ENCODE assay signal across 8 mouse cellular contexts in the genomic region with DNA sequence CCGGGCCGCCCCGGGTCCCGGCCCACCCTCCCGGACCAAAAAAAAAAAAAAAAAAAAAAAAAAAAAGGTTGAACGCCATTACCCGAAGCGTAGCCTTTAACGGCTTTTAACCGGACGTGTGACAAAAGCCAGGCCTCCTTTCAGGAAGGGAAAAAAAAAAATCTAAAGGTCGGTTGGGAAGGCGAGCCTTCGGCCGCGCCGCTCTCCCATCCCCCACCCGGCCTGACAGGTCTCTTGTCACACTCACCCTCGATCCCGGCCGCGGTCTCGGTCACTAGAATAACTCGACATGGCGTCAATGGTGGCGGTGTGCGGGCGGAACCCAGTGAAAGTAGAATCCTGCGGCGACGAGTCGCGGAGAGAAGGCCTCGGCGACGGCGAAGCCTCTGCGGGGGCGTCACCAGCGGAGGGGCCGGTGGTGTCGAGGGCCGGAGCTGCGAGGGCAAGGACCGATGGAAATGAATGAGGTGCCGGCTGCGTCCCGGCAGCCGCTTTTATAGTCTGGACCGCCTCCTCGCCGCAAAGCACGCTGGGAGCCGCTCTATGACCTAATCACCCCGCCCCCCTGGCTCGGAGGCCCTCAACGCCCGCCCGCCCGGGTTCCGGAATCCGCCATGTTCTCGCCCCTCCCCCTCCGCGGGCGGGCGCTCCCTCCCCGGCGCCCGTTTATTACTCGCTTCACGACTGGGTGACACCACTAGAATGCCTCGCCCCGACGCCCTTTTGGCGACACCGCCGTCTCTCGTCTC. TPM values are rescaled to one million over a fixed set of nuclear protein-coding genes. Genes with fewer than 3 reads are reported as not detected.
DNase-seq lines count a peak whose midpoint lies in the region; ATAC-seq lines count a peak whose summit lies in the region.

No protein-coding gene starts in this region.

- under 1% methylated on average over 73 of the region's 79 CpGs for WGBS in lung, embryonic 15.5 days

- H3K9ac ChIP-seq in lung, embryonic 15.5 days, result peak overlapping the region; percentile 92

- H3K27me3 ChIP-seq in lung, embryonic 15.5 days, result no peaks in the 10 kb centered on the region

- peaks cover 31% of the 10 kb centered on the region for H3K4me1 ChIP-seq in lung, embryonic 15.5 days

- no peaks in the 10 kb centered on the region for H3K9me3 ChIP-seq in lung, embryonic 15.5 days

- H3K36me3 ChIP-seq in lung, embryonic 15.5 days, result peaks cover 39% of the 10 kb centered on the region

- peak; percentile 99 for DNase-seq in Muller cell, postnatal 12 days (ENCODE audit: inconsistent ontology term)
- DNase-seq in cerebellum, adult 8-10 months, result peak; percentile 99
- DNase-seq in forelimb bud, embryonic 11.5 days (ENCODE audit: low read depth, low spot score), result peak; percentile 96
- peak; percentile 97 for DNase-seq in layer of hippocampus, adult 9-10 months (ENCODE audit: low spot score)
- peak; percentile 99 for DNase-seq in ovary, postnatal 10 days (ENCODE audit: low spot score)
- peak; percentile 98 to 100 for DNase-seq in thymus, postnatal 10 days (ENCODE audit: low spot score in 2 of 2)

- peak overlapping the region; percentile 99 for H3K27ac ChIP-seq in lung, embryonic 15.5 days

- peak overlapping the region; percentile 71 for H3K4me3 ChIP-seq in lung, embryonic 15.5 days

- peak; percentile 52 to 68 for ATAC-seq in hematopoietic stem cell, adult 5-6 weeks (replicated peaks in 1 of 2; ENCODE audit: insufficient read depth in 1 of 2, low FRiP score in 2 of 2, low TSS enrichment in 1 of 2, low read depth in 1 of 2, poor library complexity in 2 of 2, severe bottlenecking in 2 of 2)
- peak; percentile 74 for ATAC-seq in lung, embryonic 15.5 days (ENCODE audit: borderline replicate concordance, extremely low read depth, low FRiP score, low TSS enrichment)

- H3K4me2 ChIP-seq in lung, embryonic 15.5 days, result peak overlapping the region; percentile 69; the same call in 1 of the 2 replicates

RNA-seq across cellular contexts. Expression of a gene that starts 0.8 kb away (rescaled TPM):
- total RNA-seq in hematopoietic stem cell, adult 5-6 weeks (2017), result 1,945 and 2,149 TPM in 2 replicates
- polyA plus RNA-seq in lung, embryonic 15.5 days (2015; fragmentation: Nextera tagmentation; extraction: Ambion mirVana), result 357 and 378 TPM in 2 replicates

RNA-seq across cellular contexts. Expression of a gene that starts 0.9 kb away (rescaled TPM):
- 25.3 and 53.4 TPM in 2 replicates for total RNA-seq in hematopoietic stem cell, adult 5-6 weeks (2017)
- 18.3 and 21.7 TPM in 2 replicates for polyA plus RNA-seq in lung, embryonic 15.5 days (2015; fragmentation: Nextera tagmentation; extraction: Ambion mirVana)

RNA-seq across cellular contexts. Expression of a gene that starts 8.9 kb away (rescaled TPM):
- 16.0 and 24.2 TPM in 2 replicates for total RNA-seq in hematopoietic stem cell, adult 5-6 weeks (2017)
- 10.1 and 11.2 TPM in 2 replicates for polyA plus RNA-seq in lung, embryonic 15.5 days (2015; fragmentation: Nextera tagmentation; extraction: Ambion mirVana)

RNA-seq across cellular contexts. Expression of a gene that starts 37.2 kb away (rescaled TPM):
- 50.2 and 51.9 TPM in 2 replicates for total RNA-seq in hematopoietic stem cell, adult 5-6 weeks (2017)
- 1.5 and 2.4 TPM in 2 replicates for polyA plus RNA-seq in lung, embryonic 15.5 days (2015; fragmentation: Nextera tagmentation; extraction: Ambion mirVana)

RNA-seq across cellular contexts. Expression of a gene that starts 37.8 kb away (rescaled TPM):
- 46.2 and 50.2 TPM in 2 replicates for total RNA-seq in hematopoietic stem cell, adult 5-6 weeks (2017)
- 109 and 117 TPM in 2 replicates for polyA plus RNA-seq in lung, embryonic 15.5 days (2015; fragmentation: Nextera tagmentation; extraction: Ambion mirVana)

Comparison
In these comparisons a context has a peak if more than half of its experiments do, and no peak if none do; other contexts are left out.
1. Peak in every context shown above with its lines: DNase-seq, ATAC-seq, H3K4me3 ChIP-seq and H3K27ac ChIP-seq.